Mouse (Mus musculus) testis, adult 2 months (tissue): ENCODE results near the gene Nme4.

Experiments used
- CTCF ChIP-seq: fragments of 200-500 bp; IDR thresholded peaks from 2 replicates; pipeline ENCODE4 v1.5.1; 2012; ENCODE audit warnings: low read depth, mild to moderate bottlenecking, inconsistent platforms, low read length, moderate library complexity; ENCODE audit not compliant: control insufficient read depth, insufficient read depth, insufficient replicate concordance
- POLR2A ChIP-seq: fragments of 200-500 bp; IDR thresholded peaks from 2 replicates; pipeline ENCODE4 v1.6.1; 2012; ENCODE audit warnings: low read depth, mild to moderate bottlenecking, inconsistent platforms, low read length, moderate library complexity; ENCODE audit not compliant: control insufficient read depth

- TF ChIP-seq POLR2A, result no peak
- no peak for TF ChIP-seq CTCF
Measured at GRCm38 (mm10) chr17:26052074-26052473, 43.3 kb downstream of the Nme4 start.
